Mouse (Mus musculus) fibroblast of lung, adult 2 months (primary cell): ENCODE measurements around the gene Itpkb.

ENCODE experiments used
- DNase-seq: peaks from one replicate; pipeline ENCODE4 v3.0.0-alpha.2; 2011; ENCODE audit warnings: low read depth

Itpkb gene

GRCm38 (mm10) chr1:180343434-180344210 is 13.3 kb downstream of the Itpkb start:
- peak; percentile 84 for DNase-seq

- DNase-seq = no peak
Observed at GRCm38 (mm10) chr1:180345098-180345497, 14.8 kb downstream of the Itpkb start.

DNA sequence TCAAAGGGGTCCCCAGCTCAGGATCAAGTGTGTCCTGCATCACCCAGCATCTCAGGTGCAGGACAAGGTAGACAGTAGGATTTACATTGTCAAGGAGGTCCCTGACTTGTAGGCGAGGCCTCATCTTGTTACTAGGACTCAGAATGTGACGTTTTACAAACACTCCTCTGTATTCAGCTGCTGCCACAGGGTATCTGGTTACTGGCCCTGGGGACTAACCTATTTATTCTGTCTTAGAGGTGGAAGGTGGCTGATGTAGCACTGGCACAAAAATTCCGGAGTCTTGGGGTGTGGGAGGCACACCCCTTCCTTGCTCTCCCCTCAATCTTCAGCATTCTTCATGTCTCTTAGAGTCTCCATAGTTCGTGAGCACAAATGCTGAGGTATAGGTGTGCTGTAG is 16.8 kb downstream of the Itpkb start:
- DNase-seq = no peak

DNA sequence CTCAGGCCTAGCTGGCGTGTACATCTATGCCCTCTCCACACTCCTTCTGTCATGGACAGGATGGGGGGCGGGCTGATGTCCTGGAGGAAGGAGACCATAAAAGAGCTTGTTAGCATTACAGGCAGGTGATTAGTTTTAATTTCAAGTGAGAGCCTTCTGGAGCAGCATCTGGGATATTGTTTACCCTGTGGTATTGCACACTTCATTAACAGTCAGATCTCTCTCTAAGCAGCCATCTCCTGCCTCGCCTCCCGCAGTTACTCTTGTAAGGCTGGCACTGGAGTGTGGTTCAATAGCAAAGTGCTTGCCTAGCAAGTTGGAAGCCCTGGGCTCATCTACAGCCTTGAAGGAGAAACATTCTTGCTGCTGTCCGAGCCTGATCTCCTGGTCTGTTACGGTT is 17.6 kb downstream of the Itpkb start:
- no peak for DNase-seq

DNA sequence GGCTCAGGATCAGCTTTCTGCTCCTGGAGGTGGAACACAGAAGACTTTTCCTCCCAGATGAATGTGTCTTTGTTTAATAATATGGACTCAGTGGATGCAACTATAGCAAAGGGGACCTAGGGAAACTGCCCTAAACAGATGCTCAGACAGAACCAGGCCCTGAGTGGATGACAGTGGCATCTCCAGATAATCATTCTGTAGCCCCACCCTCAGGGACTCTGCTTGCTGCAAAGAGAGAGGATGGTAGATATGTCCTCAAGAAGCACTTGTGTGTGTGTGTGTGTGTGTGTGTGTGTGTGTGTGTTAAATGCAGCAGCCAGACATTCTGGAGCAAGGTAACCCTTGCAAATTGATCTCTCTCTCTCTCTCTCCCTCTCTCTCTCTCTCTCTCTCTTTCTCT is 18.8 kb downstream of the Itpkb start:
- DNase-seq = no peak

DNA sequence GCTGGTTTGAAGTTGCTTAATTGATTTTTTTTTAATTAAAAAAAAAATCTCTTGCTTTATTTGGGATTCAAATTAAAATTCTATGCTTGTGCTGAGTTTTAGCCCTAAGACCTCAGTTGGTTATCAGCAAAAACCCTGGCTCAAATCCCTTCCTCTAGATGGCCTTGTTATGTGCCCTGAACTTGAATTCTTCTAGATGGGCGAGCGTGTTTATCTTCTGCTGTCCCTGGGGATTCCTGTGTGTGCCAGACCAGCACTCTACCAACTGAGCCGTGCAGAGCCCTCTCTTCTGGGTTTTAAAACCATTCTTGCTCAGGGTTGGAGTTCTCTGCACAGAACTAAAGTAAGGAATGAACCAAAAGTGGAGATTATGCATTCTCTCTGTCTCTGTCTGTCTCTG is 22.0 kb downstream of the Itpkb start:
- DNase-seq = no peak

DNA sequence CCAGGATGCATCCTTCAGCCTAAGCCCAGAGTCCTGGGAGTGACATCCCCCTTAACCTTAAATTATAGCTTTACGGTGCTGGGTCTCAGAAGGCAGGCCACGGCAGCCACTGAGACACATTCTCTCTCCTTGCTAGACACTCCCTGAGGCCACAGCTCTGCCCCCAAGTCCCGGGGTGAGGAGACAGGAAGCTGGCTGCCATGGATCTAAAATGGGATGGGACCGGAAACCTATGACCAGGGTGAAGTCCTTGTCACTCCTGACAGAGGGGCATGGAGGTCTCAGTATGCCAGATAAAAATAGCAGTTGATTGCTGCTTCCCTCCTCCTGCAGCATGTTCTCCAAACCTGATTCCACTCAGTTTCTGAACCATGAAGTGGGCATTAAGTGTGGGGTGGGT is 23.8 kb downstream of the Itpkb start:
- no peak for DNase-seq

DNA sequence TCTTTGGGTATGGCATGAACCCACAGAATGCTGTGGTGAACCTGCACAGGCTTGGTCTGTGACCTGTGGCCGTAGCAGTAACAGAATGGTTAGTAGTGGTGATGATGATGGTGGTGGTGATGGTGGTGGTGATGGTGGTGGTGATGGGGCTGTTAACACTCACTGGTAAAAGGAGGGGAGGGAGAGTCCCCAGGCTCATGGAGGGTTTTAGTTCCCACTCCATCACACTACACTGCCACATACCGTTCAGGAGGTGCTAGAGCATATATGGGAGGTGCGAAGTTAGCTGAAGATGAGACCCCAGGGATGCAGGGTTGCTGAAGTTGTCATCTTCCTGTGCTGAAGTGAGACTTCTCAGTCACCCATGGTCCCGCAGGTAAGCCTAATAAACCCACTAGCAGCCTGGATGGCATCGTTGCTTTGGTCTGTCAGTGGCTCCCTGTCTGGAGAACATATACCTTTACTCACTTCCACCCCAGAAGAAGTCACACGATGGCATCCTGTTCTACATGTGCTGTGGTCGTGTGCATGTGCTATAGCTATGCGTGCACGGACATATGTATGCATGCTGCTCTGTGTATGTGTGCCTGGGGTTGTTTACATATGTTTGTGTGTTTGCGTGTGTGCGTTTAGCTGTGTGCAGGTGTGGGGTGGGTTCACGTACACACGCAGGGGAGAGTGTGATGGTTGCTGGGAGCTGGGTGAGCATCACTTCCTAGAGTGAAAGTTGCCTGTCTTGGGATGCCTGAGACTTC is 24.9 kb downstream of the Itpkb start:
- DNase-seq = no peak

GRCm38 (mm10) chr1:180356176-180356575 is 25.9 kb downstream of the Itpkb start:
- no peak for DNase-seq

DNA sequence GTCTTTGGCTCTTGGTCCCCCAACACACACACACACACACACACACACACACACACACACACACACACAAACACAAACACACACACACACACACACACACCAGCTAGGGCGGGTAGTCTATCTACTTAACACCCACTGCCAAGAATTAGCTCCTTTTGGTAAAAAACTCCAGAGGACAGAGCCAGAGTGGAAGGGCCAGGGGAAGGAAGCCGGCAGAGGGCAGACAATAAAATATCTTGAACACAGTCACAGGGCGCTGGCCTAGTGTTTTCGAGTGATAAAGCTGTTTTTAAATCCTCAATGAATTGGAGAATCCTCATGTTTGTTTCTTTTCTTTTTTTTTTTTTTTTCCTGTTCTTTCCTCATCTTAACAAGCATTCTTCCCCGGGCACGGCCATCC is 26.6 kb downstream of the Itpkb start:
- no peak for DNase-seq

- no peak for DNase-seq
Observed at GRCm38 (mm10) chr1:180357893-180358331, 27.6 kb downstream of the Itpkb start.

- no peak for DNase-seq
Observed at GRCm38 (mm10) chr1:180358466-180358865, 28.2 kb downstream of the Itpkb start.

DNA sequence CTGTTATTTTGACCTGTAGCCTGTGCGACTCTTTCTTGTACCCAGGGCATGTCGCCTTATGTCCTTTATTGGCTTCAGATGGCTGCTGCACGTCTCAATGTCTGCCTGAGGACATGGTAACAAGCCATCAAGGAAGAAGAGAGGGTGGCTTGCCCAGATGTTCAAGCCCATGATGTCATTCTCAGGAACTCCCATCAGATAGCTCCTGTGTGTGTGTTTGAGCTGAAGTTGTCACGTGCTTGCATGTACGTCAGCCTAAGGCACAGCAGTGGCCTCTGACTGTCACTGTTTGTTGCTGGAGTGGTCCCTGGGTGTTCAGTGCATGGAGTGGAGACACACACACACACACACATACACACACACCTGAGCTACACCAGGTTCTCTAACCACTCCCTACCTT is 29.0 kb downstream of the Itpkb start:
- no peak for DNase-seq

DNA sequence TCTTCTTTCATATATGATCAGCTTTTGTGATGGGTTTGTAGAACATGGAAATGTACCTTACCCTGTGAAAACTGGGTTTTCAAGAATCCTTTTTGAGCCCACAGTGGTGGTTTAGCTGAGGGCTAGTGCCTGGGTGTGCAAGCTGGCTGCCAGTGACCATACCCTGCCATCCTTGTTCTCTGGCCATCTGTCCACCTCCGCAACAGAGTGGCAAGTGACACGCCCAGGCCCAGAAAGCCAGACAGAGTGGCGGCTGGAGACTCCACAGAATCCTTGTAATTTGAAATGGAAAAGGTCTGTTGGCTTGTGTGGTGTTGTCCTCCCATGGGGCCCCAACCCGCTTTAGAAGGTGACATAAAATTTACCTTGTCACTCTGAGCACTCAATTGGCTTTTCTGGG is 31.9 kb downstream of the Itpkb start:
- DNase-seq = no peak

DNA sequence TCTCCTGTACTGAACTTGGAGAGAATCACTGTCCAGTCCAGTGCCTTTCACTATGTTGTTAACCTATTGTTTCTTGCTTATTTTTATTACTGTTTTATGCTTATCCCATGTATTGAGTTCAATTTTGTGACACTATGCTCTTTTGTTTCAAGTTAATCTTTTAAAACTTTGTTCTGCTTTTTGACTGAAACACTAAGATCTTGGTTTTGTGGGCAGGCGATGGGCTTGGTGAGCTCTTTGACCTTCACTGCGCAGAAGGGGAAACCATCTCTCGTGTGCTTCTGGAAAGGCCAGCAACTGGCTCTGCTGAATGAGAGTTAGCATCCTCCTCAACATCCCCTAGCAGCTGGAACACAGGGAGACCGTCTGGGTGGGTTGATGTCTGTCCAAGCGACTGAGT is 32.6 kb downstream of the Itpkb start:
- no peak for DNase-seq

DNA sequence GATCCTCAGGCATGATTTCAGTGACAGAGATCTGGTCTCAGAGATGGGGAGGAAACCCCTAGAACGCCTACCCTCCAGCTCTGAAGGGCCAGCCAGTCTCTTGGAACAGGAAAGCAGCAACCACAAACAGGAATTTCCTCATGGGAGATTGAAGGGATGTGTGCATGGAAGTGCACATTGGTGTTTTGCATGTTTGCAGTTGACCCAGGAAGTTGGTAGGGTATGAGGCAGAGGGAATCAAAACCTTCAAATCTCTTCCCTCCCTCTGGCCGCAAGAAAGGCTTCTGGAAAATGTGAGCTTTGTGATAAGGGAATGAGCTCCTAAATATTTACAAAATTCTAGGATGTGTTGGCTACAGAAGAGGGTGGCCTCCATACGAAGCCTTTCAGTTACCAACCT is 33.0 kb downstream of the Itpkb start:
- DNase-seq = no peak

GRCm38 (mm10) chr1:180364005-180364404 is 33.7 kb downstream of the Itpkb start:
- no peak for DNase-seq

- no peak for DNase-seq
Observed at GRCm38 (mm10) chr1:180364720-180365119, 34.4 kb downstream of the Itpkb start.

DNA sequence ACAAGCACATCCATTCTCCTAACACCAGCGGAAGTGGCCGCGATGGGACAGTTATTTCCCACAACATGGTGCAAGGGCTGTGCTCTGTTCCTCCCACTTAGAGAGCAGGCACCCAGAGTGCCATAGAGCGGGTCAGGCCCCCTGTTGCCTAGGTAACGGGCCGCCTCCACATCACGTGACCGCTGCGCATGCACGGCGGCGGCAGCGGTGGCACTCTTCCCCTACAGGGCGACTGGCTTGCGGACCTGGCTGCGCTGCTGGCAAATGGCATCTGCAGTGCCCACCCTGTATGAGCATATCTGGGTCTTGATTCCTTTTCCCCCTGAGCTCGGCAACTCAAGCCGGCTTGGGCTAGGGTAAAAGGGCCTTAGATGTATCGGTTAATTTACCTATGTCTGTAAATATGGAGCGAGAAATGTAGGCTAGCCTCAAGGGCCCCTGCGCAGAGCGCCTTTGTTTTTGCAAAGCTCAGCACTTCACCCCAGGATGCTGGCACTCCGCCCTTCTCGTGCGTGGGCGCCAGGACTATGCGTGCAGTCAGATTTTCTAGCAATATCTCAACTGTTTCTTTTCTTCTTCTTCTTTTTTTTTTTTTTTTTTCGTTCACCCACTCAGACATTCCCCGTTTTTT is 35.0 kb downstream of the Itpkb start:
- peak; percentile 81 for DNase-seq

- no peak for DNase-seq
Observed at GRCm38 (mm10) chr1:180365983-180366811, 35.9 kb downstream of the Itpkb start.

DNA sequence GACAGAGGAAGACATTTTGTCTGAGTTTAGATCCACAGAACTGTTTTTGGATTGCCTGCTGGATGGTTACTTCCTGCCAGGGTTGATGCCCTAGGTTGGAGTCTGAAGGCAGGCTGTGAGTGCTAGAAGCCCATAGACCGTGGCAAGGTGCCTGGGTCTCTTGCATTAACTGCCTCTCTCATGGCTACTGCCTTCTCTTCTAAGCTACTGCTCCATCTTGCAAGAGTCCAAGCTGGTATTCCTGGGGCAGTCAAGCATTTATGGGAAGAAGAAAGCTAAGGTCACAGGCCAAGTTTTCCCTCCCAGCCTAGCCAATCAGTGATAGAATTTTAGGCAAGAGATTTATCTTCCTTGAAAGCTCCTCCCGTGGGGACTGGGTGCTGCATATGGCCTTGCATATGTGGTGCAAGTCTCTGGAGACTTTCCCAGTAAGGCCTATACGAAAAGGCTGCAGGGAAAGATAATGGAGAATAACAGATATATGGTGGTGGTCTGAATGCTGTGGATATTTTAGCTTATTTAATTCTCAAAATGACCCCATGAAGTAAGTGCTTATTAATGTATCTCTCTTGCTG is 36.8 kb downstream of the Itpkb start:
- no peak for DNase-seq

- DNase-seq = no peak
Observed at GRCm38 (mm10) chr1:180367626-180368025, 37.3 kb downstream of the Itpkb start.
